Mouse (Mus musculus) heart, embryonic 10.5 days (tissue): ENCODE measurements around the gene Fgd1. TPM values are rescaled to one million over a fixed set of nuclear protein-coding genes. Genes with fewer than 3 reads are reported as not detected.
A peak's percentile ranks its signal among the peaks of the same experiment; 100 is the strongest.

Source experiments
- DNase-seq: peaks from one replicate; pipeline ENCODE4 v3.0.0-alpha.2; 2017; ENCODE audit warnings: low spot score
- H3K27ac ChIP-seq: fragments of 300-500 bp; sonication (generic); 2 replicates; pipeline ENCODE4 v1.5.1; 2016; ENCODE audit warnings: mild to moderate bottlenecking
- H3K27me3 ChIP-seq: fragments of 300-500 bp; sonication (generic); 2 replicates; pipeline ENCODE4 v1.6.1; 2016; ENCODE audit warnings: mild to moderate bottlenecking; ENCODE audit not compliant: poor library complexity, insufficient read depth, severe bottlenecking
- H3K36me3 ChIP-seq: fragments of 300-500 bp; sonication (generic); 2 replicates; pipeline ENCODE4 v1.6.1; 2016; ENCODE audit warnings: mild to moderate bottlenecking, moderate library complexity
- H3K4me1 ChIP-seq: fragments of 300-500 bp; sonication (generic); 2 replicates; pipeline ENCODE4 v1.6.1; 2016; ENCODE audit warnings: mild to moderate bottlenecking
- H3K4me3 ChIP-seq: fragments of 300-500 bp; sonication (generic); 2 replicates; pipeline ENCODE4 v1.5.1; 2016; ENCODE audit warnings: mild to moderate bottlenecking, moderate library complexity
- H3K9me3 ChIP-seq: fragments of 300-500 bp; sonication (generic); 2 replicates; pipeline ENCODE4 v1.6.1; 2016; ENCODE audit warnings: mild to moderate bottlenecking, moderate library complexity
- WGBS: fragments of 180-500 bp; shearing (Covaris S2); methylation state at CpG from one replicate; pipeline ENCODE4 v1.1.7; 2016; 5-methylcytosine and 5-hydroxymethylcytosine counted together
- polyA plus RNA-seq: library from polyadenylated mRNA; unstranded; fragments of >200 nt; fragmentation: Nextera tagmentation; extraction: Ambion mirVana; gene quantifications from 2 replicates; pipeline ENCODE4 v1.2.1, GENCODE M21; 2016

Fgd1 gene
- polyA plus RNA-seq: 6.7 and 9.3 TPM in 2 replicates

GRCm38 (mm10) chrX:151045850-151046249, at the start of gene Fgd1:
Gene Fgd1, plus strand, starts transcription at chrX:151046150.
- peak within 1 kb of the TSS; percentile 91 for H3K27ac ChIP-seq
- H3K36me3 ChIP-seq: no peaks in the 10 kb centered on the region
- no peak for DNase-seq
- H3K9me3 ChIP-seq: no peaks in the 10 kb centered on the region
- peaks cover 14% of the 10 kb centered on the region; the same call in 1 of the 2 replicates for H3K4me1 ChIP-seq
- 85% methylated on average over 8 of the region's 8 CpGs for WGBS
- H3K4me3 ChIP-seq: peak within 1 kb of the TSS; percentile 73
- peaks cover 6% of the 10 kb centered on the region; the same call in 1 of the 2 replicates for H3K27me3 ChIP-seq

- Histone ChIP-seq H3K4me3 (no peak overlapping the region), H3K27ac (no peak overlapping the region), H3K9me3 (no peaks in the 10 kb centered on the region), H3K4me1 (no peaks in the 10 kb centered on the region), H3K27me3 (no peaks in the 10 kb centered on the region), H3K36me3 (peaks cover 76% of the 10 kb centered on the region)
- WGBS: 82% methylated on average over 3 of the region's 3 CpGs
- DNase-seq: no peak
These were observed 49.2 kb upstream of the Fgd1 start for GRCm38 (mm10) chrX:150996775-150997174.

- no peaks in the 10 kb centered on the region for H3K27me3 ChIP-seq
- 22% methylated on average over 43 of the region's 43 CpGs for WGBS
- peak within 1 kb of the TSS; percentile 87 for H3K27ac ChIP-seq
These were observed 28.7 kb upstream of the Fgd1 start, which contains the start of gene Gnl3l for GRCm38 (mm10) chrX:151016938-151017877. Gene Gnl3l, minus strand, starts transcription at chrX:151017322.

GRCm38 (mm10) chrX:151017897-151018296, 28.1 kb upstream of the Fgd1 start:
- H3K4me1 ChIP-seq: peaks cover 4% of the 10 kb centered on the region; the same call in 1 of the 2 replicates
- H3K9me3 ChIP-seq: no peaks in the 10 kb centered on the region
- H3K27ac ChIP-seq: peak overlapping the region; percentile 87
- H3K36me3 ChIP-seq: peaks cover 9% of the 10 kb centered on the region
- 14% methylated on average over 3 of the region's 3 CpGs for WGBS
- DNase-seq: no peak
- peak overlapping the region; percentile 59 for H3K4me3 ChIP-seq
- no peaks in the 10 kb centered on the region for H3K27me3 ChIP-seq

More at GRCm38 (mm10) chrX:151016938-151017877, 28.7 kb upstream of the Fgd1 start, which contains the start of gene Gnl3l:
- H3K4me3 ChIP-seq: peak within 1 kb of the TSS; percentile 59
- no peaks in the 10 kb centered on the region for H3K9me3 ChIP-seq
- peak; percentile 92 for DNase-seq
- H3K36me3 ChIP-seq: peaks cover 14% of the 10 kb centered on the region
- peaks cover 4% of the 10 kb centered on the region; the same call in 1 of the 2 replicates for H3K4me1 ChIP-seq

GRCm38 (mm10) chrX:151018798-151019197, 27.2 kb upstream of the Fgd1 start:
- Histone ChIP-seq H3K4me3 (no peak overlapping the region), H3K36me3 (peaks cover 2% of the 10 kb centered on the region; the same call in 1 of the 2 replicates)
- DNase-seq: no peak

GRCm38 (mm10) chrX:151031400-151031799, 14.6 kb upstream of the Fgd1 start:
- no peak overlapping the region for H3K27ac ChIP-seq
- H3K4me3 ChIP-seq: no peak overlapping the region
- H3K9me3 ChIP-seq: no peaks in the 10 kb centered on the region
- 61% methylated on average over 3 of the region's 3 CpGs for WGBS
- H3K36me3 ChIP-seq: no peaks in the 10 kb centered on the region
- no peaks in the 10 kb centered on the region; the same call in 1 of the 2 replicates for H3K27me3 ChIP-seq
- DNase-seq: no peak
- H3K4me1 ChIP-seq: peaks cover 3% of the 10 kb centered on the region; the same call in 1 of the 2 replicates

More at GRCm38 (mm10) chrX:151018798-151019197, 27.2 kb upstream of the Fgd1 start:
- WGBS: 61% methylated on average over 3 of the region's 3 CpGs
- no peaks in the 10 kb centered on the region for H3K9me3 ChIP-seq
- H3K27ac ChIP-seq: no peak overlapping the region
- H3K4me1 ChIP-seq: peaks cover 4% of the 10 kb centered on the region; the same call in 1 of the 2 replicates
- H3K27me3 ChIP-seq: no peaks in the 10 kb centered on the region

GRCm38 (mm10) chrX:151041223-151041622, 4.7 kb upstream of the Fgd1 start:
- Histone ChIP-seq H3K4me3 (no peak overlapping the region), H3K9me3 (no peaks in the 10 kb centered on the region), H3K4me1 (no peaks in the 10 kb centered on the region), H3K36me3 (no peaks in the 10 kb centered on the region), H3K27ac (no peak overlapping the region), H3K27me3 (no peaks in the 10 kb centered on the region; the same call in 1 of the 2 replicates)
- no peak for DNase-seq
- WGBS: 51% methylated on average over 5 of the region's 5 CpGs

- Histone ChIP-seq H3K4me3 (peak overlapping the region; percentile 73), H3K36me3 (no peaks in the 10 kb centered on the region), H3K9me3 (no peaks in the 10 kb centered on the region), H3K4me1 (peaks cover 14% of the 10 kb centered on the region; the same call in 1 of the 2 replicates), H3K27me3 (peaks cover 6% of the 10 kb centered on the region; the same call in 1 of the 2 replicates), H3K27ac (peak overlapping the region; percentile 91)
- no peak for DNase-seq
- WGBS: 39% methylated on average over 11 of the region's 11 CpGs
These were observed 371 bp downstream of the Fgd1 start for GRCm38 (mm10) chrX:151046321-151046720.

- Histone ChIP-seq H3K27ac (peak overlapping the region; percentile 91), H3K4me3 (peak overlapping the region; percentile 73), H3K27me3 (peaks cover 6% of the 10 kb centered on the region; the same call in 1 of the 2 replicates), H3K4me1 (peaks cover 14% of the 10 kb centered on the region; the same call in 1 of the 2 replicates), H3K9me3 (no peaks in the 10 kb centered on the region), H3K36me3 (no peaks in the 10 kb centered on the region)
- 20% methylated on average over 57 of the region's 62 CpGs for WGBS
- peak; percentile 90 for DNase-seq
These were observed 954 bp downstream of the Fgd1 start for GRCm38 (mm10) chrX:151046777-151047430.

- no peaks in the 10 kb centered on the region for H3K36me3 ChIP-seq
- no peak for DNase-seq
- no peaks in the 10 kb centered on the region for H3K9me3 ChIP-seq
- peaks cover 6% of the 10 kb centered on the region; the same call in 1 of the 2 replicates for H3K27me3 ChIP-seq
- peak overlapping the region; percentile 91 for H3K27ac ChIP-seq
- peak overlapping the region; percentile 73 for H3K4me3 ChIP-seq
- H3K4me1 ChIP-seq: peaks cover 14% of the 10 kb centered on the region; the same call in 1 of the 2 replicates
- WGBS: 27% methylated on average over 56 of the region's 56 CpGs
These were observed 1.6 kb downstream of the Fgd1 start for GRCm38 (mm10) chrX:151047431-151048058.

- WGBS: 59% methylated on average over 8 of the region's 8 CpGs
- Histone ChIP-seq H3K27me3 (peaks cover 6% of the 10 kb centered on the region; the same call in 1 of the 2 replicates), H3K27ac (no peak overlapping the region), H3K36me3 (no peaks in the 10 kb centered on the region), H3K9me3 (no peaks in the 10 kb centered on the region), H3K4me1 (peaks cover 25% of the 10 kb centered on the region), H3K4me3 (no peak overlapping the region)
- no peak for DNase-seq
These were observed 3.8 kb downstream of the Fgd1 start for GRCm38 (mm10) chrX:151049661-151050215.

GRCm38 (mm10) chrX:151050337-151050736, 4.4 kb downstream of the Fgd1 start:
- no peaks in the 10 kb centered on the region for H3K36me3 ChIP-seq
- H3K9me3 ChIP-seq: no peaks in the 10 kb centered on the region
- peaks cover 6% of the 10 kb centered on the region; the same call in 1 of the 2 replicates for H3K27me3 ChIP-seq
- 81% methylated on average over 7 of the region's 7 CpGs for WGBS
- H3K4me3 ChIP-seq: no peak overlapping the region
- no peak for DNase-seq
- H3K27ac ChIP-seq: no peak overlapping the region
- peaks cover 26% of the 10 kb centered on the region for H3K4me1 ChIP-seq
